Mouse (Mus musculus): ENCODE results near the gene Gramd2. TPM values are rescaled to one million over a fixed set of nuclear protein-coding genes. Genes with fewer than 3 reads are reported as not detected.
"Not testable (repeated sequence)": the region's sequence is repeated elsewhere in the genome, so short reads cannot be mapped to it uniquely, and the experiment has no call there.

Gene Gramd2
- polyA plus RNA-seq, 1 experiment from 2014 or later, result 5.4 TPM

- peaks cover 15% of the 10 kb centered on the region for H3K4me1 ChIP-seq (replicated peaks; ENCODE audit: control insufficient read depth, insufficient read depth, low read length)
- no peaks in the 10 kb centered on the region for H3K9me3 ChIP-seq (ENCODE audit: control insufficient read depth, low read length)
- peak within 1 kb of the TSS; percentile 87 for H3K9ac ChIP-seq (replicated peaks; ENCODE audit: low read depth, low read length)
- H3K4me2 ChIP-seq (ENCODE audit: low read length), result peak within 1 kb of the TSS; percentile 84
- peak within 1 kb of the TSS; percentile 91 for H3K27ac ChIP-seq (ENCODE audit: low read length)
- H3K36me3 ChIP-seq (ENCODE audit: control insufficient read depth, insufficient read depth), result no peaks in the 10 kb centered on the region
- no peaks in the 10 kb centered on the region for H3K27me3 ChIP-seq (replicated peaks; ENCODE audit: control insufficient read depth, insufficient read depth, low read length)
- WGBS, result 1% methylated on average over 51 of the region's 59 CpGs
- H3K4me3 ChIP-seq (replicated peaks; ENCODE audit: low read length), result peak within 1 kb of the TSS; percentile 68
- ATAC-seq, result peak; percentile 93
Observed at GRCm38 (mm10) chr9:59750267-59751065, 70.5 kb downstream of the Gramd2 start, which contains the start of the genes Senp8 and Myo9a. Senp8 (minus strand) TSS chr9:59750710. Myo9a (plus strand) TSS chr9:59750896.

GRCm38 (mm10) chr9:59751066-59751581 is 71.2 kb downstream of the Gramd2 start:
- peak overlapping the region; percentile 68 for H3K4me3 ChIP-seq (replicated peaks; ENCODE audit: low read length)
- peak overlapping the region; percentile 84 for H3K4me2 ChIP-seq (ENCODE audit: low read length)
- ATAC-seq, result peak; percentile 90
- peak overlapping the region; percentile 83 for H3K27ac ChIP-seq (ENCODE audit: low read length)
- under 1% methylated on average over 44 of the region's 49 CpGs for WGBS
- H3K9ac ChIP-seq (replicated peaks; ENCODE audit: low read depth, low read length), result peak overlapping the region; percentile 87
- H3K9me3 ChIP-seq (ENCODE audit: control insufficient read depth, low read length), result no peaks in the 10 kb centered on the region
- peaks cover 15% of the 10 kb centered on the region for H3K4me1 ChIP-seq (replicated peaks; ENCODE audit: control insufficient read depth, insufficient read depth, low read length)
- no peaks in the 10 kb centered on the region for H3K27me3 ChIP-seq (replicated peaks; ENCODE audit: control insufficient read depth, insufficient read depth, low read length)
- no peaks in the 10 kb centered on the region for H3K36me3 ChIP-seq (ENCODE audit: control insufficient read depth, insufficient read depth)

GRCm38 (mm10) chr9:59751966-59752365 is 72.0 kb downstream of the Gramd2 start:
- Histone ChIP-seq H3K4me1 (replicated peaks; ENCODE audit: control insufficient read depth, insufficient read depth, low read length) (peaks cover 15% of the 10 kb centered on the region), H3K9ac (replicated peaks; ENCODE audit: low read depth, low read length) (peak overlapping the region; percentile 87), H3K27me3 (replicated peaks; ENCODE audit: control insufficient read depth, insufficient read depth, low read length) (no peaks in the 10 kb centered on the region), H3K4me2 (ENCODE audit: low read length) (peak overlapping the region; percentile 84), H3K27ac (ENCODE audit: low read length) (no peak overlapping the region), H3K9me3 (ENCODE audit: control insufficient read depth, low read length) (no peaks in the 10 kb centered on the region), H3K36me3 (ENCODE audit: control insufficient read depth, insufficient read depth) (no peaks in the 10 kb centered on the region), H3K4me3 (replicated peaks; ENCODE audit: low read length) (peak overlapping the region; percentile 68)
- no peak for ATAC-seq
- WGBS, result 6% methylated on average over 2 of the region's 2 CpGs

- Histone ChIP-seq H3K9ac (replicated peaks; ENCODE audit: low read depth, low read length) (no peak overlapping the region), H3K36me3 (ENCODE audit: control insufficient read depth, insufficient read depth) (no peaks in the 10 kb centered on the region), H3K4me3 (replicated peaks; ENCODE audit: low read length) (no peak overlapping the region), H3K4me2 (ENCODE audit: low read length) (no peak overlapping the region), H3K27ac (ENCODE audit: low read length) (no peak overlapping the region), H3K27me3 (replicated peaks; ENCODE audit: control insufficient read depth, insufficient read depth, low read length) (no peaks in the 10 kb centered on the region), H3K9me3 (ENCODE audit: control insufficient read depth, low read length) (no peaks in the 10 kb centered on the region), H3K4me1 (replicated peaks; ENCODE audit: control insufficient read depth, insufficient read depth, low read length) (peaks cover 5% of the 10 kb centered on the region)
- 64% methylated on average over 2 of the region's 2 CpGs for WGBS
- ATAC-seq, result no peak
Observed at GRCm38 (mm10) chr9:59755199-59755598, 75.3 kb downstream of the Gramd2 start.

GRCm38 (mm10) chr9:59757016-59757415 is 77.1 kb downstream of the Gramd2 start:
- H3K4me1 ChIP-seq (replicated peaks; ENCODE audit: control insufficient read depth, insufficient read depth, low read length); ATAC-seq; H3K9me3 ChIP-seq (ENCODE audit: control insufficient read depth, low read length); H3K27ac ChIP-seq (ENCODE audit: low read length); H3K4me2 ChIP-seq (ENCODE audit: low read length); H3K4me3 ChIP-seq (replicated peaks; ENCODE audit: low read length); H3K36me3 ChIP-seq (ENCODE audit: control insufficient read depth, insufficient read depth); H3K27me3 ChIP-seq (replicated peaks; ENCODE audit: control insufficient read depth, insufficient read depth, low read length); H3K9ac ChIP-seq (replicated peaks; ENCODE audit: low read depth, low read length): not testable (repeated sequence)
- 92% methylated on average over 2 of the region's 3 CpGs for WGBS

GRCm38 (mm10) chr9:59760515-59760914 is 80.6 kb downstream of the Gramd2 start:
- ATAC-seq, result no peak
- 85% methylated on average over 3 of the region's 3 CpGs for WGBS

GRCm38 (mm10) chr9:59766966-59767461 is 87.1 kb downstream of the Gramd2 start:
- not testable (repeated sequence) for ATAC-seq; H3K9me3 ChIP-seq (ENCODE audit: control insufficient read depth, low read length); H3K36me3 ChIP-seq (ENCODE audit: control insufficient read depth, insufficient read depth); H3K4me1 ChIP-seq (replicated peaks; ENCODE audit: control insufficient read depth, insufficient read depth, low read length); H3K4me3 ChIP-seq (replicated peaks; ENCODE audit: low read length); H3K9ac ChIP-seq (replicated peaks; ENCODE audit: low read depth, low read length); H3K4me2 ChIP-seq (ENCODE audit: low read length); H3K27ac ChIP-seq (ENCODE audit: low read length); H3K27me3 ChIP-seq (replicated peaks; ENCODE audit: control insufficient read depth, insufficient read depth, low read length)
- WGBS, result 92% methylated on average over 11 of the region's 13 CpGs

More at GRCm38 (mm10) chr9:59760515-59760914, 80.6 kb downstream of the Gramd2 start:
- Histone ChIP-seq H3K9me3 (ENCODE audit: control insufficient read depth, low read length) (no peaks in the 10 kb centered on the region), H3K9ac (replicated peaks; ENCODE audit: low read depth, low read length) (no peak overlapping the region), H3K4me3 (replicated peaks; ENCODE audit: low read length) (no peak overlapping the region), H3K4me1 (replicated peaks; ENCODE audit: control insufficient read depth, insufficient read depth, low read length) (no peaks in the 10 kb centered on the region), H3K4me2 (ENCODE audit: low read length) (no peak overlapping the region), H3K27me3 (replicated peaks; ENCODE audit: control insufficient read depth, insufficient read depth, low read length) (no peaks in the 10 kb centered on the region), H3K36me3 (ENCODE audit: control insufficient read depth, insufficient read depth) (no peaks in the 10 kb centered on the region), H3K27ac (ENCODE audit: low read length) (no peak overlapping the region)

Other genes starting within 250 kb of the Gramd2 start
- gene Arih1, start 193.5 kb upstream of the Gramd2 start, polyA plus RNA-seq (2015; fragmentation: Nextera tagmentation; extraction: Ambion mirVana), result 15.6 and 21.2 TPM in 2 replicates
- 51.3 and 55.7 TPM in 2 replicates for gene Hexa, start 140.6 kb upstream of the Gramd2 start, polyA plus RNA-seq (2015; fragmentation: Nextera tagmentation; extraction: Ambion mirVana)
- gene Tmem202, start 140.3 kb upstream of the Gramd2 start, polyA plus RNA-seq (2015; fragmentation: Nextera tagmentation; extraction: Ambion mirVana), result 0.45 and 0.58 TPM in 2 replicates
- 29.5 and 42.0 TPM in 2 replicates for gene Celf6, start 102.2 kb upstream of the Gramd2 start, polyA plus RNA-seq (2015; fragmentation: Nextera tagmentation; extraction: Ambion mirVana)
- gene Parp6, start 62.9 kb upstream of the Gramd2 start, polyA plus RNA-seq (2015; fragmentation: Nextera tagmentation; extraction: Ambion mirVana), result 204 and 232 TPM in 2 replicates
- 1,186 and 1,222 TPM in 2 replicates for gene Pkm, start 23.8 kb upstream of the Gramd2 start, polyA plus RNA-seq (2015; fragmentation: Nextera tagmentation; extraction: Ambion mirVana)
- 10.2 and 11.7 TPM in 2 replicates for gene Senp8, start 70.6 kb downstream of the Gramd2 start, polyA plus RNA-seq (2015; fragmentation: Nextera tagmentation; extraction: Ambion mirVana)
- gene Myo9a, start 70.8 kb downstream of the Gramd2 start, polyA plus RNA-seq (2015; fragmentation: Nextera tagmentation; extraction: Ambion mirVana), result 26.8 and 27.2 TPM in 2 replicates

Data from forebrain, embryonic 16.5 days (tissue).